Mouse (Mus musculus) lung, embryonic 15.5 days (tissue): ENCODE data around the gene Zswim4. TPM values are rescaled to one million over a fixed set of nuclear protein-coding genes. Genes with fewer than 3 reads are reported as not detected.
A peak's percentile ranks its signal among the peaks of the same experiment; 100 is the strongest.

Experiments used
- ATAC-seq: fragments of 200-750 bp; cut with Nextera tagmentation; 2 replicates; pipeline ENCODE4 v1.8.0; 2017; ENCODE audit warnings: moderate number of reproducible peaks, borderline replicate concordance; ENCODE audit not compliant: low FRiP score, low TSS enrichment; ENCODE audit errors: extremely low read depth
- H3K27ac ChIP-seq: fragments of 300-500 bp; sonication (generic); 2 replicates; pipeline ENCODE4 v1.5.1; 2015; ENCODE audit warnings: moderate library complexity, mild to moderate bottlenecking, inconsistent platforms
- H3K27me3 ChIP-seq: fragments of 300-500 bp; sonication (generic); 2 replicates; pipeline ENCODE4 v1.6.1; 2015; ENCODE audit warnings: inconsistent platforms
- H3K36me3 ChIP-seq: fragments of 300-500 bp; sonication (generic); 2 replicates; pipeline ENCODE4 v1.6.1; 2015; ENCODE audit warnings: inconsistent platforms
- H3K4me1 ChIP-seq: fragments of 300-500 bp; sonication (generic); 2 replicates; pipeline ENCODE4 v1.6.1; 2015; ENCODE audit warnings: inconsistent platforms
- H3K4me2 ChIP-seq: fragments of 300-500 bp; sonication (generic); 2 replicates; pipeline ENCODE4 v1.6.1; 2015; ENCODE audit warnings: inconsistent platforms, mild to moderate bottlenecking, moderate library complexity
- H3K4me3 ChIP-seq: fragments of 300-500 bp; sonication (generic); 2 replicates; pipeline ENCODE4 v1.5.1; 2015; ENCODE audit warnings: mild to moderate bottlenecking, inconsistent platforms
- H3K9ac ChIP-seq: fragments of 300-500 bp; sonication (generic); 2 replicates; pipeline ENCODE4 v1.6.1; 2015; ENCODE audit warnings: inconsistent platforms
- H3K9me3 ChIP-seq: fragments of 300-500 bp; sonication (generic); 2 replicates; pipeline ENCODE4 v1.6.1; 2016; ENCODE audit warnings: inconsistent platforms
- WGBS: fragments of 180-500 bp; shearing (Covaris S2); methylation state at CpG from one replicate; pipeline ENCODE4 v1.1.7; 2015; 5-methylcytosine and 5-hydroxymethylcytosine counted together
- polyA plus RNA-seq: library from polyadenylated mRNA; unstranded; fragments of >200 nt; fragmentation: Nextera tagmentation; extraction: Ambion mirVana; gene quantifications from 2 replicates; pipeline ENCODE4 v1.2.1, GENCODE M21; 2015

Gene Zswim4
- polyA plus RNA-seq, 1 experiment from 2014 or later = 14.2 TPM

GRCm38 (mm10) chr8:84222566-84223165 is 14.2 kb downstream of the Zswim4 start:
- no peak for ATAC-seq
- WGBS = 88% methylated on average over 9 of the region's 9 CpGs
- no peak overlapping the region for H3K9ac ChIP-seq
- peaks cover 93% of the 10 kb centered on the region for H3K36me3 ChIP-seq
- no peaks in the 10 kb centered on the region for H3K9me3 ChIP-seq
- H3K27me3 ChIP-seq = no peaks in the 10 kb centered on the region
- H3K27ac ChIP-seq = no peak overlapping the region
- H3K4me1 ChIP-seq = no peaks in the 10 kb centered on the region
- no peak overlapping the region for H3K4me3 ChIP-seq
- no peak overlapping the region for H3K4me2 ChIP-seq

GRCm38 (mm10) chr8:84220105-84220504 is 16.8 kb downstream of the Zswim4 start:
- 66% methylated on average over 7 of the region's 7 CpGs for WGBS
- Histone ChIP-seq H3K36me3 (peaks cover 84% of the 10 kb centered on the region), H3K27me3 (no peaks in the 10 kb centered on the region), H3K9ac (no peak overlapping the region), H3K9me3 (no peaks in the 10 kb centered on the region), H3K27ac (no peak overlapping the region), H3K4me2 (no peak overlapping the region), H3K4me3 (no peak overlapping the region), H3K4me1 (no peaks in the 10 kb centered on the region)
- ATAC-seq = no peak

- Histone ChIP-seq H3K36me3 (peaks cover 82% of the 10 kb centered on the region), H3K27me3 (no peaks in the 10 kb centered on the region), H3K9ac (no peak overlapping the region), H3K27ac (no peak overlapping the region), H3K4me2 (no peak overlapping the region), H3K9me3 (no peaks in the 10 kb centered on the region), H3K4me3 (no peak overlapping the region), H3K4me1 (no peaks in the 10 kb centered on the region)
- WGBS = 80% methylated on average over 5 of the region's 5 CpGs
- ATAC-seq = no peak
These were observed 18.7 kb downstream of the Zswim4 start for GRCm38 (mm10) chr8:84218143-84218542.

- H3K27me3 ChIP-seq = no peaks in the 10 kb centered on the region
- 94% methylated on average over 11 of the region's 11 CpGs for WGBS
- no peaks in the 10 kb centered on the region for H3K9me3 ChIP-seq
- H3K27ac ChIP-seq = no peak overlapping the region
- peaks cover 81% of the 10 kb centered on the region for H3K36me3 ChIP-seq
- no peak overlapping the region for H3K4me3 ChIP-seq
- H3K4me1 ChIP-seq = no peaks in the 10 kb centered on the region
- ATAC-seq = no peak
- no peak overlapping the region for H3K4me2 ChIP-seq
- H3K9ac ChIP-seq = no peak overlapping the region
These were observed 19.6 kb downstream of the Zswim4 start for GRCm38 (mm10) chr8:84217206-84217605.

- WGBS = 88% methylated on average over 4 of the region's 4 CpGs
These were observed 23.6 kb downstream of the Zswim4 start for GRCm38 (mm10) chr8:84213277-84213676.

GRCm38 (mm10) chr8:84211881-84212563 is 24.8 kb downstream of the Zswim4 start:
- peaks cover 71% of the 10 kb centered on the region for H3K36me3 ChIP-seq
- no peak overlapping the region for H3K9ac ChIP-seq
- H3K4me2 ChIP-seq = no peak overlapping the region
- WGBS = 89% methylated on average over 31 of the region's 31 CpGs
- H3K4me3 ChIP-seq = no peak overlapping the region
- peaks cover 15% of the 10 kb centered on the region for H3K4me1 ChIP-seq
- H3K27ac ChIP-seq = no peak overlapping the region
- no peaks in the 10 kb centered on the region for H3K9me3 ChIP-seq
- no peak for ATAC-seq
- H3K27me3 ChIP-seq = no peaks in the 10 kb centered on the region

More at GRCm38 (mm10) chr8:84213277-84213676, 23.6 kb downstream of the Zswim4 start:
- no peak overlapping the region for H3K9ac ChIP-seq
- ATAC-seq = no peak
- H3K4me3 ChIP-seq = no peak overlapping the region
- H3K27ac ChIP-seq = no peak overlapping the region
- peaks cover 7% of the 10 kb centered on the region for H3K4me1 ChIP-seq
- no peak overlapping the region for H3K4me2 ChIP-seq
- no peaks in the 10 kb centered on the region for H3K9me3 ChIP-seq
- peaks cover 82% of the 10 kb centered on the region for H3K36me3 ChIP-seq
- no peaks in the 10 kb centered on the region for H3K27me3 ChIP-seq

GRCm38 (mm10) chr8:84211202-84211601 is 25.7 kb downstream of the Zswim4 start:
- H3K4me1 ChIP-seq = peaks cover 15% of the 10 kb centered on the region
- no peak for ATAC-seq
- no peak overlapping the region for H3K4me3 ChIP-seq
- 84% methylated on average over 3 of the region's 3 CpGs for WGBS
- no peak overlapping the region for H3K4me2 ChIP-seq
- no peaks in the 10 kb centered on the region for H3K27me3 ChIP-seq
- H3K27ac ChIP-seq = no peak overlapping the region
- H3K9ac ChIP-seq = no peak overlapping the region
- no peaks in the 10 kb centered on the region for H3K9me3 ChIP-seq
- H3K36me3 ChIP-seq = peaks cover 71% of the 10 kb centered on the region

GRCm38 (mm10) chr8:84210167-84210791 is 26.6 kb downstream of the Zswim4 start:
- Histone ChIP-seq H3K27me3 (no peaks in the 10 kb centered on the region), H3K27ac (no peak overlapping the region), H3K4me2 (no peak overlapping the region), H3K9ac (no peak overlapping the region), H3K9me3 (no peaks in the 10 kb centered on the region), H3K4me3 (no peak overlapping the region), H3K4me1 (peaks cover 15% of the 10 kb centered on the region), H3K36me3 (peaks cover 70% of the 10 kb centered on the region)
- WGBS = 55% methylated on average over 34 of the region's 34 CpGs
- ATAC-seq = no peak

GRCm38 (mm10) chr8:84208381-84209380 is 28.2 kb downstream of the Zswim4 start:
- 61% methylated on average over 17 of the region's 17 CpGs for WGBS
- Histone ChIP-seq H3K4me2 (no peak overlapping the region; the same call in 1 of the 2 replicates), H3K27ac (peak overlapping the region; percentile 70), H3K9me3 (no peaks in the 10 kb centered on the region), H3K36me3 (peaks cover 62% of the 10 kb centered on the region), H3K4me1 (peaks cover 20% of the 10 kb centered on the region), H3K27me3 (no peaks in the 10 kb centered on the region), H3K9ac (no peak overlapping the region), H3K4me3 (no peak overlapping the region)
- ATAC-seq = no peak

GRCm38 (mm10) chr8:84207811-84208210 is 29.0 kb downstream of the Zswim4 start:
- H3K4me3 ChIP-seq = no peak overlapping the region
- H3K27ac ChIP-seq = peak overlapping the region; percentile 70
- H3K9me3 ChIP-seq = no peaks in the 10 kb centered on the region
- no peak overlapping the region for H3K9ac ChIP-seq
- peaks cover 54% of the 10 kb centered on the region for H3K36me3 ChIP-seq
- ATAC-seq = 0 out of 2 replicates have a peak, but pooled peaks have one; percentile 6
- WGBS = 45% methylated on average over 7 of the region's 7 CpGs
- H3K27me3 ChIP-seq = no peaks in the 10 kb centered on the region
- peak overlapping the region; percentile 29; the same call in 1 of the 2 replicates for H3K4me2 ChIP-seq
- H3K4me1 ChIP-seq = peaks cover 29% of the 10 kb centered on the region

- no peak overlapping the region for H3K9ac ChIP-seq
- H3K4me3 ChIP-seq = no peak overlapping the region
- no peak for ATAC-seq
- peaks cover 40% of the 10 kb centered on the region for H3K4me1 ChIP-seq
- H3K4me2 ChIP-seq = no peak overlapping the region
- no peak overlapping the region for H3K27ac ChIP-seq
- no peaks in the 10 kb centered on the region for H3K27me3 ChIP-seq
- no peaks in the 10 kb centered on the region for H3K9me3 ChIP-seq
- peaks cover 43% of the 10 kb centered on the region for H3K36me3 ChIP-seq
- WGBS = 86% methylated on average over 3 of the region's 3 CpGs
These were observed 30.2 kb downstream of the Zswim4 start for GRCm38 (mm10) chr8:84206666-84207065.
